Mouse (Mus musculus): ENCODE results near the gene Wnt3a.

- TF ChIP-seq POLR2A (IDR thresholded peaks at IDR 0.05; ENCODE audit: low read depth, low read length) (no peak), CTCF (IDR thresholded peaks at IDR 0.05; ENCODE audit: extremely low read depth, insufficient read length, insufficient replicate concordance, low read depth, low read length) (no peak)
Observed at GRCm38 (mm10) chr11:59322988-59323387, 32.4 kb upstream of the Wnt3a start.

Measured in small intestine, adult 2 months (tissue).